Mouse (Mus musculus) inflammation-experienced regulatory T-cells (primary cell): ENCODE measurements around the gene Prdm13. TPM values are rescaled to one million over a fixed set of nuclear protein-coding genes. Genes with fewer than 3 reads are reported as not detected.

Experiments
- polyA plus RNA-seq, 2 experiments: library from polyadenylated mRNA; unstranded; fragments of 100-300 nt; shearing (Covaris generic); gene quantifications; one replicate each; pipeline ENCODE4 v1.2.1; 2017

The Prdm13 gene
- polyA plus RNA-seq = 1 to 10 TPM in 1 of 2 experiments, not detected in 1; 3.5 TPM

GRCm38 (mm10) chr4:21685595-21686091 is at the start of gene Prdm13:
Gene Prdm13, minus strand, starts transcription at chr4:21685963.

GRCm38 (mm10) chr4:21727615-21728165 is 41.9 kb upstream of the Prdm13 start, which contains the start of gene Ccnc:
Gene Ccnc, plus strand, starts transcription at chr4:21727701.

Other genes with a start within 250 kb of the Prdm13 start
- gene Ccnc, start 41.7 kb upstream of the Prdm13 start, polyA plus RNA-seq = 10 to 100 TPM; 29.6 to 40.3 TPM
- gene Usp45, start 81.2 kb upstream of the Prdm13 start, polyA plus RNA-seq = 10 to 100 TPM; 20.7 to 20.8 TPM
- 10 to 100 TPM; 15.1 to 18.7 TPM for gene Tstd3, start 81.2 kb upstream of the Prdm13 start, polyA plus RNA-seq
- 100 to 1,000 TPM; 148 to 153 TPM for gene Pnisr, start 161.6 kb upstream of the Prdm13 start, polyA plus RNA-seq
- 10 to 100 TPM; 10.6 to 13.5 TPM for gene Coq3, start 193.7 kb upstream of the Prdm13 start, polyA plus RNA-seq
- 1 to 10 TPM in 1 of 2 experiments, under 1 TPM in 1; 0.17 to 1.1 TPM for gene Faxc, start 245.4 kb upstream of the Prdm13 start, polyA plus RNA-seq